Mouse (Mus musculus) layer of hippocampus, adult 2 months (tissue): Measurements from ENCODE around the gene Fmc1. TPM values are rescaled to one million over a fixed set of nuclear protein-coding genes. Genes with fewer than 3 reads are reported as not detected.

Experiments
- DNase-seq, 2 experiments: peaks; one replicate each; pipeline ENCODE4 v3.0.0; 2022; ENCODE audit warnings: low spot score in 2 of 2
- H3K27ac ChIP-seq: fragments of 200-600 bp; 2 replicates; pipeline ENCODE4 v1.8.1; 2022
- H3K4me3 ChIP-seq: fragments of 200-600 bp; 2 replicates; pipeline ENCODE4 v1.8.1; 2022; ENCODE audit warnings: mild to moderate bottlenecking
- CTCF ChIP-seq: fragments of 200-600 bp; conservative IDR thresholded peaks from 2 replicates; pipeline ENCODE4 v1.8.1; 2022; ENCODE audit warnings: antibody characterized with exemption, mild to moderate bottlenecking, moderate library complexity
- microRNA-seq, 2 experiments: library from miRNA; unstranded; fragments of <30 nt; microRNA quantifications; one replicate each; pipeline ENCODE4 v1.2.0; 2021
- total RNA-seq, 2 experiments: library from RNA; stranded (reverse); gene quantifications; 2 replicates each; pipeline ENCODE4 v1.2.3; 2021

Fmc1 gene
- total RNA-seq, 2 experiments from 2014 or later, result 58.3 to 62.0 TPM

DNA sequence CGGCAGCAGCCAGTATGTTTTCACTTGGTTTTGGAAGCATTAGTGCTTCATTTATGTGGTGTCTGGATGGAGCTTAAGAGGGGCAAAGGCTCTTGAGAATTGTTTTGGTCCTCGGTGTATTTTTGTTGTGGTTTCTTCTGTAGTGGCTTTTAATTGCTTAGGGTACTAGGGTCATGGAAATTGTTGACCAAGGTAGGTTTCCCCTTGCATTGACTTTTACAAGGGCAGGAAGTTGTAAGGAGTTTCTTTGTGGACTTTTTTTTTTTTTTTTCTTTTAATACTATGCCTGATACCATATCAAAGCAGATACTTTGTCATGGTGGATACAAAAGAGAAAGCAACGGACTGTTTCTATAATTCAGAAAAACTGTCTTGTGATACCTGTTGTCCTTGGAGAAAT, 48.4 kb downstream of the Fmc1 start:
- no peak for TF ChIP-seq CTCF
- Histone ChIP-seq H3K27ac (no peak overlapping the region), H3K4me3 (no peak overlapping the region)
- DNase-seq, result no peak

Small RNAs within 50 kb of the gene (microRNA-seq; reads per million reads assigned to microRNA genes)
- 0 reads per million in 2 experiments for gene Mir7670

Other genes with a start within 250 kb of the Fmc1 start
- 1 to 10 TPM; 4.5 TPM for gene Zc3hav1l, start 234.2 kb upstream of the Fmc1 start, total RNA-seq
- gene Zc3hav1, start 178.9 kb upstream of the Fmc1 start, total RNA-seq, result 1 to 10 TPM; 3.1 to 3.9 TPM
- gene Ttc26, start 152.0 kb upstream of the Fmc1 start, total RNA-seq, result 10 to 100 TPM; 11.5 to 12.2 TPM
- 10 to 100 TPM; 48.0 to 49.3 TPM for gene Ubn2, start 99.6 kb upstream of the Fmc1 start, total RNA-seq
- gene Luc7l2, start 17.8 kb downstream of the Fmc1 start, total RNA-seq, result 100 to 1,000 TPM; 196 to 219 TPM
- 1 to 10 TPM; 1.0 to 1.2 TPM for gene Klrg2, start 103.7 kb downstream of the Fmc1 start, total RNA-seq
- 10 to 100 TPM; 52.1 to 59.8 TPM for gene Clec2l, start 129.6 kb downstream of the Fmc1 start, total RNA-seq